Mouse (Mus musculus) neural tube, embryonic 14.5 days (tissue): ENCODE results near the gene Dclre1c. TPM values are rescaled to one million over a fixed set of nuclear protein-coding genes. Genes with fewer than 3 reads are reported as not detected.

Source experiments
- ATAC-seq: fragments of 200-750 bp; cut with Nextera tagmentation; 2 replicates; pipeline ENCODE4 v1.8.0; 2017; ENCODE audit warnings: low read depth, mild to moderate bottlenecking, moderate TSS enrichment, moderate library complexity
- H3K27ac ChIP-seq: fragments of 300-500 bp; sonication (generic); 2 replicates; pipeline ENCODE4 v1.5.1; 2014; ENCODE audit warnings: low read depth, mild to moderate bottlenecking, control low read depth, low read length, moderate library complexity, mixed read lengths
- H3K27me3 ChIP-seq: fragments of 300-500 bp; sonication (generic); 2 replicates; pipeline ENCODE4 v1.6.1; 2014; ENCODE audit warnings: low read length; ENCODE audit not compliant: control insufficient read depth, insufficient read depth
- H3K36me3 ChIP-seq: fragments of 300-500 bp; sonication (generic); 2 replicates; pipeline ENCODE4 v1.6.1; 2014; ENCODE audit warnings: low read length, mixed read lengths; ENCODE audit not compliant: control insufficient read depth, insufficient read depth
- H3K4me1 ChIP-seq: fragments of 300-500 bp; sonication (generic); 2 replicates; pipeline ENCODE4 v1.6.1; 2014; ENCODE audit warnings: low read length; ENCODE audit not compliant: control insufficient read depth, insufficient read depth
- H3K4me2 ChIP-seq: fragments of 300-500 bp; sonication (generic); 2 replicates; pipeline ENCODE4 v1.6.1; 2014; ENCODE audit warnings: mild to moderate bottlenecking, low read depth, low read length, control low read depth
- H3K4me3 ChIP-seq: fragments of 300-500 bp; sonication (generic); 2 replicates; pipeline ENCODE4 v1.5.1; 2014; ENCODE audit warnings: low read depth, low read length, control low read depth, mixed read lengths
- H3K9ac ChIP-seq: fragments of 300-500 bp; sonication (generic); replicated peaks from 2 replicates; pipeline ENCODE4 v1.6.1; 2014; ENCODE audit warnings: low read depth, mild to moderate bottlenecking, control low read depth, low read length, mixed read lengths
- H3K9me3 ChIP-seq: fragments of 300-500 bp; sonication (generic); 2 replicates; pipeline ENCODE4 v1.6.1; 2016; ENCODE audit warnings: low read length; ENCODE audit not compliant: control insufficient read depth
- WGBS: fragments of 180-500 bp; shearing (Covaris S2); extraction: QIAGEN DNeasy Blood & Tissue Kit; methylation state at CpG from one replicate; pipeline ENCODE4 v1.1.7; 2014; 5-methylcytosine and 5-hydroxymethylcytosine counted together
- polyA plus RNA-seq: library from polyadenylated mRNA; unstranded; fragments of >200 nt; fragmentation: Nextera tagmentation; extraction: Ambion mirVana; gene quantifications from 2 replicates; pipeline ENCODE4 v1.2.1, GENCODE M21; 2014

The Dclre1c gene
- polyA plus RNA-seq, 1 experiment from 2014 or later, result 9.8 TPM

DNA sequence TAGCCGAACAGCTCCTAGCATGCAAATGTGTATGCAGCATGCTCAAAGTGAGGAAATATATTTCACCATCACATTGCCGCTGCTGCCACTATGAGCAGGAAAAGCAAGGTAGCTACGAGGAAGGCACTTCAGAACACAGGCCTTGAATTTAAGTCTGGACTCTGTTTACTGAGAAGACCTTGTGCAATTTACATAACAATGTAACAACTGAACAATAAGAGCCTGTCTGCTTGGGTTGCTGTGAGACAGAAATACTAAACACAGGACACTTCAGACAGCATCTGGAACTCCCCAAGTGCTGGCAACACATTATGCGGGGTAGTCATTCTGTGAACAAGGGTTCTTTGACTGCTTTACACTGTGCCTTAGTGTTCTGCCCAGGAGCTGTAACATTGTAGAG, 3.8 kb upstream of the Dclre1c start:
- H3K27ac ChIP-seq, result no peak overlapping the region

DNA sequence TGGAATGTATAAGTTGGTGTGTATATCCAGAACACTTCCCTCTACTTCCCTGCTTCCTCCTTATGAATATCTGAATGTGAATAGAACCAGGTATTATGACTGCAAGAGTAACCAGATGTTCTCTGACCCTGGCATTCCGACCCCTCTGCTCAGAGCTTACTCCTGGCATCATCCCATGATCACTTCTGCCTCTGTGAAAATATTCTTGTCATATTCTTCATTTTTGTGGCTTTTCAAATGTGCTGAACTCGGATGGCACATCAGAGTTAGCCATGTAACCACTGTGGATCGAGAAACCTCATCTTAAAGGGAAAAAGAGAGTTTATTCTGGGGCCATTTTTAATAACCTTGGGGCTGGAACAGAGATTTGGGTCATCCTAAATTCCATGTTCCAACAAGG, 1.4 kb upstream of the Dclre1c start, which contains the start of gene Meig1:
TSS of gene Meig1 (minus strand) at position 101 of the 400 bp plus-strand sequence.
- peaks cover 8% of the 10 kb centered on the region; the same call in 1 of the 2 replicates for H3K4me1 ChIP-seq
- H3K27ac ChIP-seq, result no peak within 1 kb of the TSS
- no peak for ATAC-seq
- no peak within 1 kb of the TSS for H3K9ac ChIP-seq
- H3K9me3 ChIP-seq, result no peaks in the 10 kb centered on the region
- WGBS, result 74% methylated on average over 3 of the region's 3 CpGs
- peak within 1 kb of the TSS; percentile 94; the same call in 1 of the 2 replicates for H3K4me2 ChIP-seq
- H3K36me3 ChIP-seq, result no peaks in the 10 kb centered on the region
- H3K27me3 ChIP-seq, result no peaks in the 10 kb centered on the region
- no peak within 1 kb of the TSS for H3K4me3 ChIP-seq

More for the DNA sequence above, 3.8 kb upstream of the Dclre1c start:
- Histone ChIP-seq H3K4me2 (no peak overlapping the region; the same call in 1 of the 2 replicates), H3K9ac (no peak overlapping the region), H3K36me3 (no peaks in the 10 kb centered on the region), H3K4me1 (peaks cover 8% of the 10 kb centered on the region; the same call in 1 of the 2 replicates), H3K9me3 (no peaks in the 10 kb centered on the region), H3K27me3 (no peaks in the 10 kb centered on the region), H3K4me3 (no peak overlapping the region)
- ATAC-seq, result no peak
- WGBS, result 37% methylated on average over 4 of the region's 4 CpGs

DNA sequence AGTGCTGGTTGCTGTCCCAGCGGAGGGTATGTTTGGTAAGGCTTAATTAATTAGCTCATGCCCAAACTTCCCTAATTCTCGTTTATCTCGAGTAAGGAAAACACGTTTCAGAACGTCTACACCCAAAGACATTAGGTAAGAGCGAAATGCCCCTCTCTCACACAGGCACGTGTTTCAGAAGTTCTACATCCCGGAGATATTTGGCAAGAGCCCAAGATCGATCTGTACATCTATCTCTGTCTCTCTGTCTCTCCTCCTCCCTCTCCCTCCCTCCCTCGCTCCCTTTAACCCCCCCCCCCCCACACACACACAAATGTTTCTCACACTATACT, 614 bp downstream of the Dclre1c start:
- no peak for ATAC-seq
- H3K27me3 ChIP-seq, result no peaks in the 10 kb centered on the region
- 7% methylated on average over 9 of the region's 10 CpGs for WGBS

GRCm38 (mm10) chr2:3430956-3431355, 7.0 kb downstream of the Dclre1c start:
- no peak for ATAC-seq
- Histone ChIP-seq H3K4me1 (no peaks in the 10 kb centered on the region), H3K4me3 (no peak overlapping the region), H3K4me2 (no peak overlapping the region), H3K27ac (no peak overlapping the region), H3K9me3 (no peaks in the 10 kb centered on the region), H3K36me3 (0 out of 2 replicates have a peak, but pooled peaks cover 3% of the 10 kb centered on the region), H3K27me3 (no peaks in the 10 kb centered on the region), H3K9ac (no peak overlapping the region)
- 92% methylated on average over 9 of the region's 9 CpGs for WGBS

More for the DNA sequence above, 614 bp downstream of the Dclre1c start:
- H3K36me3 ChIP-seq, result no peaks in the 10 kb centered on the region
- peaks cover 5% of the 10 kb centered on the region; the same call in 1 of the 2 replicates for H3K4me1 ChIP-seq
- no peaks in the 10 kb centered on the region for H3K9me3 ChIP-seq
- H3K4me2 ChIP-seq, result peak overlapping the region; percentile 94
- no peak overlapping the region for H3K27ac ChIP-seq
- peak overlapping the region; percentile 61 for H3K9ac ChIP-seq
- H3K4me3 ChIP-seq, result peak overlapping the region; percentile 63

DNA sequence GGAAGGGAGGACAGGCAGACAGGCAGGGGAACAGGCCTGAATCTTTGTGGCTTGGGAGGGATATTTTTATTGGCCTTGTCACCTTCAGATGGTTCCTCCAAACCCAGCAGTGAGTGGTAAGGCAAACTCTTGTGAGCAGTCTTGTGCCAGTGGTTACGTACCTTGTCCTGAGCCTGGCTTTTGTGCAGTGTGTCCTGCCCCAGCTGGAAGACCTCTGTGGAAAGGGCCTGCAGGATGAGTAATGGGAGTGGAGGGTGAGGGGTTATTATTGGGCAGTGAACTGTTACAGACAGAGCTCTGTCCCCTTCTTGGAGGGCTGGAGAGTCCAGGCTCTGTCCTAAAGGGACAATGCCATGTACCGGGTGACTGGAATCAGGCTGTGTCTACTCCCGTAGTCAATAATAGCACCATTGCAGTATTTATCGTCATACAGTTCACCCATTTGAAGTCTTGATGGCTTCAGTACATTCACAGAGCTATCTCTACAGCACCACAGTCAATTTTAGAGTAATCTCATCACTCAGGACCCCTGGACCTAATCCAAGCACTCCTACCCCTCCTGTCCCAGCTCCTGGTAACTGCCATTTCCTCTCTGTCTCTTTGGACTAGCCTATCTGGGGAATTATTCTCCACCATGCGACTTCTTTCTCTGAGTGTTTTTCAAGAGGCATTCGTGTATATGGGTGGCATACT, 11.6 kb downstream of the Dclre1c start:
- no peak for ATAC-seq
- H3K27me3 ChIP-seq, result no peaks in the 10 kb centered on the region
- H3K27ac ChIP-seq, result no peak overlapping the region
- H3K9ac ChIP-seq, result no peak overlapping the region
- WGBS, result 87% methylated on average over 6 of the region's 6 CpGs
- peaks cover 13% of the 10 kb centered on the region; the same call in 1 of the 2 replicates for H3K36me3 ChIP-seq
- H3K4me2 ChIP-seq, result no peak overlapping the region
- no peaks in the 10 kb centered on the region for H3K9me3 ChIP-seq
- H3K4me3 ChIP-seq, result no peak overlapping the region
- no peaks in the 10 kb centered on the region for H3K4me1 ChIP-seq

DNA sequence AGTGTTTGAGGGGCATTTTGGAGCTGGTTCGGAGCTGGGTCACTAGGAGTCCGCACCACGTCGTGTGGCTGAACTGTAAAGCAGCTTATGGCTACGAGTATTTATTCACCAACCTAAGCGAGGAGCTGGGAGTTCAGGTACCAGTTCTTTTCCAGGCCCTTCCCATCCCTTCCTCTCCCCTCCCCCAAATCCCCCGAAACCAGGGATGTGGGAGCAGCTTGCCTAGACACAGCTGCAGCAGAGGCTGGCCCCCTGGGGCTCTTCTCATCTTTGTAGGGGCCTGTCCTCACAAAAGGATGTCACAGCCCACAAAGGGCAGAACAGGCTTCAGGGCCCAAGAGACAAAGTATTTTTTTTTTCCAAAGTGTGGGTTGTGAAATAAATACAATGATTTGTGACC, 14.0 kb downstream of the Dclre1c start:
- H3K4me2 ChIP-seq, result no peak overlapping the region
- H3K4me3 ChIP-seq, result no peak overlapping the region
- H3K27me3 ChIP-seq, result no peaks in the 10 kb centered on the region
- ATAC-seq, result no peak
- H3K27ac ChIP-seq, result no peak overlapping the region
- WGBS, result 47% methylated on average over 7 of the region's 7 CpGs
- H3K9me3 ChIP-seq, result no peaks in the 10 kb centered on the region
- no peak overlapping the region for H3K9ac ChIP-seq
- H3K36me3 ChIP-seq, result peaks cover 23% of the 10 kb centered on the region; the same call in 1 of the 2 replicates
- no peaks in the 10 kb centered on the region for H3K4me1 ChIP-seq

DNA sequence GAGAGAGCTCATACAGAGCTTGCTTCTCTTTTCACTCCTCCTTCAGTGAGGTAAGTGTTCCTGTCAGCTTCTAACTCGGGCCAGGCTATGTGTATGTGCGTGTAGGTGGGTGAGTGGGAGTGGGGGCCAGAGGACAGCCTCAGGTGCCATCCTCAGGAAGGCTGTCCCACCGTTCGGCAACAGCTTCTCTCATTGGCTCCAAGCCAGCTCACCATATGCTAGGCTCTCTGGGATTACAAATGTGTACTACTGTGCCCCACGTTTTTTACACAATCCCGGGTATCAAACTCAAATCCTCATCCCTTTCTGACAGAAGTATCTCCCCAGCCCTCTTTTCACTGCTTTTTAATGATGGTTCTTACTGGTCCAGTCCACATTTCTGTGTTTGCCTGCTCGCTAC, 20.3 kb downstream of the Dclre1c start:
- 75% methylated on average over 7 of the region's 7 CpGs for WGBS
- Histone ChIP-seq H3K4me2 (no peak overlapping the region), H3K9me3 (no peaks in the 10 kb centered on the region), H3K27ac (no peak overlapping the region), H3K4me3 (no peak overlapping the region), H3K27me3 (no peaks in the 10 kb centered on the region), H3K9ac (no peak overlapping the region), H3K4me1 (no peaks in the 10 kb centered on the region), H3K36me3 (peaks cover 19% of the 10 kb centered on the region; the same call in 1 of the 2 replicates)
- no peak for ATAC-seq

GRCm38 (mm10) chr2:3445984-3446383, 22.1 kb downstream of the Dclre1c start:
- 73% methylated on average over 4 of the region's 4 CpGs for WGBS
- Histone ChIP-seq H3K4me3 (no peak overlapping the region), H3K4me1 (no peaks in the 10 kb centered on the region), H3K27me3 (no peaks in the 10 kb centered on the region), H3K9me3 (no peaks in the 10 kb centered on the region), H3K36me3 (peaks cover 11% of the 10 kb centered on the region; the same call in 1 of the 2 replicates), H3K9ac (no peak overlapping the region), H3K27ac (no peak overlapping the region), H3K4me2 (no peak overlapping the region)
- no peak for ATAC-seq

GRCm38 (mm10) chr2:3449431-3449830, 25.5 kb downstream of the Dclre1c start:
- H3K36me3 ChIP-seq, result peaks cover 12% of the 10 kb centered on the region; the same call in 1 of the 2 replicates
- H3K4me1 ChIP-seq, result no peaks in the 10 kb centered on the region
- H3K9ac ChIP-seq, result no peak overlapping the region
- no peak overlapping the region for H3K4me3 ChIP-seq
- H3K27me3 ChIP-seq, result no peaks in the 10 kb centered on the region
- no peaks in the 10 kb centered on the region for H3K9me3 ChIP-seq
- no peak for ATAC-seq
- no peak overlapping the region for H3K27ac ChIP-seq
- 83% methylated on average over 2 of the region's 2 CpGs for WGBS
- no peak overlapping the region for H3K4me2 ChIP-seq
